Mouse (Mus musculus): Measurements from ENCODE around the gene Olfr94. TPM values are rescaled to one million over a fixed set of nuclear protein-coding genes. Genes with fewer than 3 reads are reported as not detected.

Gene Olfr94
- polyA plus RNA-seq, 1 experiment from 2014 or later: not detected

- under 1% methylated on average over 4 of the region's 4 CpGs for whole genome bisulfite sequencing (ENCODE audit: insufficient replicate concordance)
- H3K4me2 ChIP-seq: no peak overlapping the region
- no peaks in the 10 kb centered on the region for H3K4me1 ChIP-seq
- H3K36me3 ChIP-seq: no peaks in the 10 kb centered on the region
- no peak overlapping the region for H3K4me3 ChIP-seq
- H3K27me3 ChIP-seq (replicated peaks): peaks cover 21% of the 10 kb centered on the region
- H3K9ac ChIP-seq: no peak overlapping the region
- no peak overlapping the region for H3K27ac ChIP-seq
- H3K9me3 ChIP-seq (replicated peaks): no peaks in the 10 kb centered on the region
- no peak; the same call in 1 of the 2 replicates for ATAC-seq
Measured at GRCm38 (mm10) chr17:37203206-37203916, 2.6 kb upstream of the Olfr94 start.

GRCm38 (mm10) chr17:37196845-37197724 is 3.7 kb downstream of the Olfr94 start:
- H3K4me3 ChIP-seq: peak overlapping the region; percentile 41
- H3K4me2 ChIP-seq: peak overlapping the region; percentile 66
- no peaks in the 10 kb centered on the region for H3K4me1 ChIP-seq
- H3K9me3 ChIP-seq (replicated peaks): no peaks in the 10 kb centered on the region
- 0 out of 2 replicates have a peak, but pooled peaks have one; percentile 15 for ATAC-seq
- H3K36me3 ChIP-seq: no peaks in the 10 kb centered on the region
- no peak overlapping the region for H3K27ac ChIP-seq
- 2% methylated on average over 77 of the region's 77 CpGs for WGBS (ENCODE audit: insufficient replicate concordance)
- H3K9ac ChIP-seq: no peak overlapping the region
- H3K27me3 ChIP-seq (replicated peaks): peaks cover 57% of the 10 kb centered on the region

- ATAC-seq: no peak
- Histone ChIP-seq H3K36me3 (no peaks in the 10 kb centered on the region), H3K4me2 (no peak overlapping the region), H3K9ac (no peak overlapping the region), H3K27ac (no peak overlapping the region), H3K9me3 (replicated peaks) (no peaks in the 10 kb centered on the region), H3K4me1 (no peaks in the 10 kb centered on the region), H3K27me3 (replicated peaks) (peaks cover 47% of the 10 kb centered on the region), H3K4me3 (no peak overlapping the region)
- 72% methylated on average over 5 of the region's 5 CpGs for WGBS (ENCODE audit: insufficient replicate concordance)
Measured at GRCm38 (mm10) chr17:37194782-37195181, 6.0 kb downstream of the Olfr94 start.

- no peak for ATAC-seq
- WGBS (ENCODE audit: insufficient replicate concordance): 72% methylated on average over 2 of the region's 2 CpGs
- Histone ChIP-seq H3K9me3 (replicated peaks) (no peaks in the 10 kb centered on the region), H3K4me1 (no peaks in the 10 kb centered on the region), H3K4me3 (no peak within 1 kb of the TSS), H3K36me3 (no peaks in the 10 kb centered on the region), H3K27me3 (replicated peaks) (peaks cover 40% of the 10 kb centered on the region), H3K9ac (no peak within 1 kb of the TSS), H3K4me2 (no peak within 1 kb of the TSS), H3K27ac (no peak within 1 kb of the TSS)
Measured at GRCm38 (mm10) chr17:37193656-37194055, 7.1 kb downstream of the Olfr94 start, which contains the start of gene Ubd. Ubd (plus strand) TSS chr17:37193892.

- Histone ChIP-seq H3K4me3 (no peak overlapping the region), H3K36me3 (no peaks in the 10 kb centered on the region), H3K27me3 (replicated peaks) (peaks cover 33% of the 10 kb centered on the region)
Measured at GRCm38 (mm10) chr17:37193032-37193431, 7.8 kb downstream of the Olfr94 start.

GRCm38 (mm10) chr17:37190711-37191110 is 10.1 kb downstream of the Olfr94 start:
- Histone ChIP-seq H3K36me3 (no peaks in the 10 kb centered on the region), H3K4me3 (no peak overlapping the region), H3K4me2 (no peak overlapping the region), H3K27ac (no peak overlapping the region), H3K27me3 (replicated peaks) (peaks cover 10% of the 10 kb centered on the region), H3K9ac (no peak overlapping the region), H3K9me3 (replicated peaks) (no peaks in the 10 kb centered on the region), H3K4me1 (no peaks in the 10 kb centered on the region)
- WGBS (ENCODE audit: insufficient replicate concordance): 38% methylated on average over 2 of the region's 2 CpGs
- no peak for ATAC-seq

More at GRCm38 (mm10) chr17:37193032-37193431, 7.8 kb downstream of the Olfr94 start:
- Histone ChIP-seq H3K4me2 (no peak overlapping the region), H3K9ac (no peak overlapping the region), H3K9me3 (replicated peaks) (no peaks in the 10 kb centered on the region), H3K4me1 (no peaks in the 10 kb centered on the region), H3K27ac (no peak overlapping the region)
- ATAC-seq: no peak

- no peak overlapping the region for H3K4me3 ChIP-seq
- 21% methylated on average over 6 of the region's 6 CpGs for WGBS (ENCODE audit: insufficient replicate concordance)
Measured at GRCm38 (mm10) chr17:37185474-37185873, 15.3 kb downstream of the Olfr94 start.

GRCm38 (mm10) chr17:37161394-37161793 is 39.4 kb downstream of the Olfr94 start, which contains the start of gene Olfr93:
Olfr93 (minus strand) TSS chr17:37161494.
- Histone ChIP-seq H3K4me3 (no peak within 1 kb of the TSS), H3K4me1 (no peaks in the 10 kb centered on the region), H3K9ac (no peak within 1 kb of the TSS), H3K9me3 (replicated peaks) (no peaks in the 10 kb centered on the region), H3K27me3 (replicated peaks) (no peaks in the 10 kb centered on the region), H3K36me3 (no peaks in the 10 kb centered on the region), H3K4me2 (no peak within 1 kb of the TSS), H3K27ac (no peak within 1 kb of the TSS)
- ATAC-seq: no peak

More at GRCm38 (mm10) chr17:37185474-37185873, 15.3 kb downstream of the Olfr94 start:
- H3K36me3 ChIP-seq: no peaks in the 10 kb centered on the region
- no peaks in the 10 kb centered on the region for H3K27me3 ChIP-seq (replicated peaks)
- no peak overlapping the region for H3K4me2 ChIP-seq
- no peaks in the 10 kb centered on the region for H3K4me1 ChIP-seq
- H3K27ac ChIP-seq: no peak overlapping the region
- H3K9me3 ChIP-seq (replicated peaks): no peaks in the 10 kb centered on the region
- no peak for ATAC-seq
- no peak overlapping the region for H3K9ac ChIP-seq

Other genes starting within 250 kb of the Olfr94 start
- 44.5 and 47.3 TPM in 2 replicates for gene Ppp1r11, start 249.3 kb downstream of the Olfr94 start, polyA plus RNA-seq (2016; fragmentation: Nextera tagmentation; extraction: Ambion mirVana)
- 32.7 and 33.5 TPM in 2 replicates for gene Znrd1, start 242.4 kb downstream of the Olfr94 start, polyA plus RNA-seq (2016; fragmentation: Nextera tagmentation; extraction: Ambion mirVana)
- 3.9 and 5.2 TPM in 2 replicates for gene Znrd1as, start 242.4 kb downstream of the Olfr94 start, polyA plus RNA-seq (2016; fragmentation: Nextera tagmentation; extraction: Ambion mirVana)
- not detected in 2 replicates for gene 2410137M14Rik, start 219.8 kb downstream of the Olfr94 start, polyA plus RNA-seq (2016; fragmentation: Nextera tagmentation; extraction: Ambion mirVana)
- 0.11 TPM in 1 of 2 replicates, not detected in the other for gene H2-M5, start 211.5 kb downstream of the Olfr94 start, polyA plus RNA-seq (2016; fragmentation: Nextera tagmentation; extraction: Ambion mirVana)
- gene Zfp57, start 199.8 kb downstream of the Olfr94 start, polyA plus RNA-seq (2016; fragmentation: Nextera tagmentation; extraction: Ambion mirVana): 11.2 and 11.8 TPM in 2 replicates
- not detected in 2 replicates for gene Mog, start 177.6 kb downstream of the Olfr94 start, polyA plus RNA-seq (2016; fragmentation: Nextera tagmentation; extraction: Ambion mirVana)
- 1.1 and 1.6 TPM in 2 replicates for gene Gabbr1, start 155.0 kb downstream of the Olfr94 start, polyA plus RNA-seq (2016; fragmentation: Nextera tagmentation; extraction: Ambion mirVana)
- not detected in 2 replicates for gene Olfr90, start 112.5 kb downstream of the Olfr94 start, polyA plus RNA-seq (2016; fragmentation: Nextera tagmentation; extraction: Ambion mirVana)
- not detected in 2 replicates for gene Olfr91, start 102.7 kb downstream of the Olfr94 start, polyA plus RNA-seq (2016; fragmentation: Nextera tagmentation; extraction: Ambion mirVana)
- not detected in 2 replicates for gene Olfr92, start 80.9 kb downstream of the Olfr94 start, polyA plus RNA-seq (2016; fragmentation: Nextera tagmentation; extraction: Ambion mirVana)
- not detected in 2 replicates for gene Olfr93, start 39.5 kb downstream of the Olfr94 start, polyA plus RNA-seq (2016; fragmentation: Nextera tagmentation; extraction: Ambion mirVana)
- not detected in 2 replicates for gene Ubd, start 7.1 kb downstream of the Olfr94 start, polyA plus RNA-seq (2016; fragmentation: Nextera tagmentation; extraction: Ambion mirVana)
- not detected in 2 replicates for gene Olfr95, start 12.1 kb upstream of the Olfr94 start, polyA plus RNA-seq (2016; fragmentation: Nextera tagmentation; extraction: Ambion mirVana)
- not detected in 2 replicates for gene Olfr96, start 19.2 kb upstream of the Olfr94 start, polyA plus RNA-seq (2016; fragmentation: Nextera tagmentation; extraction: Ambion mirVana)
- gene Olfr97, start 36.3 kb upstream of the Olfr94 start, polyA plus RNA-seq (2016; fragmentation: Nextera tagmentation; extraction: Ambion mirVana): not detected in 2 replicates
- gene Olfr98, start 62.8 kb upstream of the Olfr94 start, polyA plus RNA-seq (2016; fragmentation: Nextera tagmentation; extraction: Ambion mirVana): not detected in 2 replicates
- gene H2-M3, start 69.2 kb upstream of the Olfr94 start, polyA plus RNA-seq (2016; fragmentation: Nextera tagmentation; extraction: Ambion mirVana): 1.1 and 1.5 TPM in 2 replicates
- not detected in 2 replicates for gene Olfr99, start 82.5 kb upstream of the Olfr94 start, polyA plus RNA-seq (2016; fragmentation: Nextera tagmentation; extraction: Ambion mirVana)
- gene Olfr101, start 103.3 kb upstream of the Olfr94 start, polyA plus RNA-seq (2016; fragmentation: Nextera tagmentation; extraction: Ambion mirVana): not detected in 2 replicates
- not detected in 2 replicates for gene Olfr102, start 116.1 kb upstream of the Olfr94 start, polyA plus RNA-seq (2016; fragmentation: Nextera tagmentation; extraction: Ambion mirVana)
- gene Olfr103, start 138.7 kb upstream of the Olfr94 start, polyA plus RNA-seq (2016; fragmentation: Nextera tagmentation; extraction: Ambion mirVana): not detected in 2 replicates
- gene Olfr104-ps, start 158.6 kb upstream of the Olfr94 start, polyA plus RNA-seq (2016; fragmentation: Nextera tagmentation; extraction: Ambion mirVana): not detected in 2 replicates
- gene Olfr105-ps, start 178.0 kb upstream of the Olfr94 start, polyA plus RNA-seq (2016; fragmentation: Nextera tagmentation; extraction: Ambion mirVana): not detected in 2 replicates
- not detected in 2 replicates for gene Olfr106-ps, start 189.4 kb upstream of the Olfr94 start, polyA plus RNA-seq (2016; fragmentation: Nextera tagmentation; extraction: Ambion mirVana)
- gene Olfr107, start 198.2 kb upstream of the Olfr94 start, polyA plus RNA-seq (2016; fragmentation: Nextera tagmentation; extraction: Ambion mirVana): not detected in 2 replicates
- not detected in 2 replicates for gene Olfr108, start 244.5 kb upstream of the Olfr94 start, polyA plus RNA-seq (2016; fragmentation: Nextera tagmentation; extraction: Ambion mirVana)